Mouse (Mus musculus): Measurements from ENCODE around the gene Runx2.

The Runx2 gene

GRCm38 (mm10) chr17:44472695-44473094 lies 341.9 kb downstream of the Runx2 start:
- in situ Hi-C loops (cut with MboI): no loop called here

DNA sequence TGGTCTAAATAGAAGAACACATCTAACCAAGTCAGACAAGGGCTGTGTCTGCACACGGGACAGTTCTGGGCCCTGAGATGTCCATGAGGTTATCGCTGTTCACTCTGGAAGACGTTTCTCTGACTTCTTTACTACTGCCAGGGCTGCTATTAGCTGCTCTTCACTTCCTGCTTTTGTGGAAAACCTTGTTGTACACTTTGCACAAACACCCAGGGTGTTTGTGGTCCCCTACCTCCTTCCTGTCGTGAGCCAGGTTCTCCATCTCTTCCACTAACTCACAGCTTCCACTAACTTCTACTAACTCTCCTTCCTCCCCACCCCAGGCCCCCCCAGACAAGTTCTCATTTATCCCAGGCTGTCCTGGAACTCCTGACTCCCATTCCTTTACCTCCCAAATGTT lies 350.9 kb downstream of the Runx2 start:
- in situ Hi-C loops (cut with MboI): no loop called here

GRCm38 (mm10) chr17:44460156-44460555 lies 354.4 kb downstream of the Runx2 start:
- in situ Hi-C loops (cut with MboI): no loop called here

GRCm38 (mm10) chr17:44459029-44459428 lies 355.6 kb downstream of the Runx2 start:
- in situ Hi-C loops (cut with MboI): no loop called here

GRCm38 (mm10) chr17:44456696-44457095 lies 357.9 kb downstream of the Runx2 start:
- in situ Hi-C loops (cut with MboI): no loop called here

DNA sequence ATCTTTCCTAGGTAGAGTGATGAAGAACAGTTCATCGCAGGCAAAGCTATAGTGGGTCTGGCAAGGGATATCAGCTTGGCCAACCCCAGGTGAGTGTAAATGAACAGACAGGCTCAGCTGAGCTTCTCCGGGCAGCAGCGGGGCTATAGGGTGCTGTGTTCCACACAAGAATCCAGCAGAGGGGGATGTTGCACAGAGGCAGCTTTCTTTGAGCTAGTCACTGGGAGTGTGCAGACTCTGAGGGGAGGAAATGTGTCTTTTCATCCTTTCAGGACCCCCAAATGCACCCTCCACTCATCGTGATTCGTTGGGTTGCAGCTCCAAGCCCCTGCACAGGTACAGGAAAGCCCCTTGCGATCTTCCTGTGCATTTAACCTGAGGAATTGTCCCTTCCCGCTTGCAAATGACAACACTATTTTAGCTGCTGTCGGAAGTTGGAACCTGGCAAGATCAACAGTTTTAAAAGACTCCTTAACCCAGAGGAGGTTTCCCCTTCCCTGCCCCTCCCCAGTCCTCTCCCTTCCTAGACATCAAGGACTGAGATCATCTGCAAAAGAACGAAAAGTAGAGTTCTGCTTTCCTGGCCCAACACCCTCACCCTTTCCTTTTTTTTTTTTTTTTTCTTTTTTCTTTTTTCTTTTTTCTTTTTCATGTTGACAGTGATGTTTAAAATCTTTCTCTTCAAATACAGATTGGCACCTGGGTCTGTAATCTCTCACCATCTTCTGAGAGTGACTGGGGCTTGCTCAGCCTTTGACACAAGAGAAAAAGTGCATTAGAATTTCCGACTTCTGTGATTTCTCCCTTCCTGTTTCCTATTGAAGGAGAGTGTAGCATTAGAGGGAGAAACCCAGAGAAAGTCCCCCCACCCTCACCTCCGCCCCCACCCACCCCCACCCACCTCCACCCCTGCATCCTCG lies 358.7 kb downstream of the Runx2 start:
- in situ Hi-C loops (cut with MboI): no loop called here

DNA sequence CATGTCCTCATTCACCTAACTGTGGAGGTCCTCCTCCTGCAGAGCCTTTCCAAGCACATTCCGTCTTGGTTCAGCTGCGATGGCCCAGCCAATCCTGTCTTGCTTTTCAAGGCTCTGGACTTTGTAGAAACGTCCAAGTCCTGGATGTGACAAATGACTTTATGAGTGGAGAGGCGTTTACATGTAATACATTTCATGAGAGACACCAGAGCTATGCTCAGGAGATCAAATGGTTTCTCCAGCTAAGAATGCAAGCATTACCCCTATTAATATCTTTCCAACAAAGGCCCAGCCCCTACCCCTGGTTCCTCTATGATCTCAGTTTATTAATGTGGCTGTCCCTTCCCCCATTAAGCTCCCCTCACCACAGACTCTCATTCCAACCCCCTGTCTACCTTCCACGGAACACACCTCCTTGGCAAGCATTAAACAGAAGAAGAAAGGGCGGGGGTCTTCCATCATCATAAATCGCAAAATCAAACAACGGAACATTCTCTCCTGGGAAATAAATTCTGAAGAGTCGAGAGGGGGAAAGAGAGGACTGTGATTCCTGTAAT lies 364.6 kb downstream of the Runx2 start:
- in situ Hi-C loops (cut with MboI): no loop called here

Measured in mature B cell (primary cell).